Mouse (Mus musculus): Measurements from ENCODE around the gene Tyro3. TPM values are rescaled to one million over a fixed set of nuclear protein-coding genes. Genes with fewer than 3 reads are reported as not detected.

Tyro3 gene
- total RNA-seq, 2 experiments from 2014 or later = 13.3 to 15.6 TPM

DNA sequence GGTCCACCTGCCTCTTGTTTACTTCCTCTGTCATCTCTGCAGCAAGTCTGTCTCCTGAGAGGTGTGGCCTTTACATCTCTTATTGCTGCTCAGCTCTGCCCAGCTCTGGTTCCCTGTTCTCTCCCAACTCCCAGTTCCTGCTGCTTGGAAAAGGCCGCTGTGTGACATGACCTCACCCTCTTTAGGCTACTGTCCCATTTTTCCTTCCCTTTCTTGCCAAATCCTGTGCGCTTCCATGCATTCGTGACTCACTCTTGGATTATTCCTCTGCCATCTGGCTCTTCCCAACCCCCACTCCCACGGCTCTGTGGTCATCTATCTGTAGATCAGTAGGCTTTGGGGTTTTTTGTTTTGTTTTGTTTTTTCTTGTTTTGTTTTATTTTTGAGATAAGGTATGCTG is 49.4 kb downstream of the Tyro3 start:
- DNase-seq (ENCODE audit: low spot score in 2 of 2) = no peak

DNA sequence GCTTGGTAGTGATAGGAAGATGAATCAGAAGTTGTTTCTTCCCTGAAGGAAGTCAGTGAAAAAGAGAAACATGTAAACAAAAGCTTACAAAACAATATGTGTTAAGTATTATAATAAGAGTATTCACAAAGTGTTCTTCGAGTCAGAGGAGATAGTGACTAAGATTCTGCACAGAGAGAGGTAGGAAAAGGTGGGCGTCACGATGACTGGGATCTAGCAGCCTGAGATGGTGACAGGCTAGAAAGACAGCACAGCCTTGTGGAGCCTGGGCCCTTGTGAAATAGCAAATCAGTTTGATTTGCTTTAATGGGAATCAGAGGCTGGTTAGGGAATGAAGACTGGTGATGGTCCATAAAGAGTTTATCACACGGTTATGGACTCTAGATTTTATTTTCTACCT is 56.3 kb downstream of the Tyro3 start:
- no peak for DNase-seq (ENCODE audit: low spot score in 2 of 2)

DNA sequence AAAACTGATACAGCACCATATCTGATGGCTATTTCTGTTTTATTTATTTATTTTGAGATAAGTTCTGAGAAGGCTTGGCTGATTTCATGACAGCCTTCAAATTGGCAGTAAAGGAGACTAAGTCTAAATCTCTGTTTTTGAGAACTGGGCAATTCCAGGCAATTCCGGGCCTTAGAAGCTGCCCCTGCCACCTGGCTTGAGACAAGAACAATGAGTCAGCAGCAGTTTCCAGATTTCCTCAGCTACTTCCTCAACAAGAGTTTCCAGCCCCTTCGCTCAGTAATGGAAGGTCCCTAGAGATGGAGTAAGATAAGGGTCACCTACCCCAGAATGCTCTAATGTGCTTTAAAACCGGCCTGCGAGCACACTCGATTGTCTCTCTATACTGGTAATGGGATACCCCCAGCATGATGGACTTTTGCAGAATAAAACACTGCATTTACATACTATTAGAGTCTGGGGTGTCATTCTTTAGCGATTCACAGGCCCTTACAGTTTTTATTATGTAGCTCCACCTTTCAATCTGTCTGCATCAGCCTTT is 57.8 kb downstream of the Tyro3 start:
- no peak for DNase-seq (ENCODE audit: low spot score in 2 of 2)

DNA sequence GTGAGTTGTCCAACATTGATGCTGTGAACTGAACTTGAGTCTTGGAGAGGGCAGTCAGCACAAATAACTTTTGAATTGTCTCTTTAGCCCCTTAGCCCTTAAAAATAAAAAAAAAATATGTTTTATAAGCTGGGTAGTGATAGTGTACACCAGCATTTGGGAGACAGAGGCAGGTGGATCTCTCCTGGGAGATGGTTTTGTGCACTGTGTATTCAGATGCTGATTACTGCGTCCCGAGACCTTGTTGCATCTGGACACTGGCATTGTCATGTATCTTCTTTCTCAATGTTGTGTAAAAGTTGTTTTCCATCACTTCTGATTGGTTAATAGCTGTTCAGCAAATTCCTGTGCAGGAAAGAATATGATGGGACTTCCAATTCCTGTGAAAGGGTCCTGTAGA is 59.8 kb downstream of the Tyro3 start:
- DNase-seq (ENCODE audit: low spot score in 2 of 2) = no peak

DNA sequence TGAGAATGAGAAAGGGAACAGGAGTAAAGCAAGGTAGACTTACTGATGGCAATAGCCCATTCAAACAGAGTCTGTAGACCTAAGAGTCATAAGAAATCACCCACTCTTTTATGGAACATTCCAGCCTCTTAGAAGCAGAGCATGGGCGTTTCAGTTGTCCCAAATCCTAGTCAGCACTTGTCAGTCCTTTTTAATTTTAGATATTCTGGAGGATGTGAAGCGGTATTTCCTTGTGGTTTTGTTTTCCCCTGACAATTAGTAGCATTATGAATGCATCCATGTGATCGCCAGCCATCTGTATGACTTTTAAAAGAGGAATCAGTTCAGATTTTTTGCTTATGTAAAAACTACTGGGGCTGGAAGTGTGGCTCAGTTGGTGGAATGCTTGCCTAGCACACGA is 67.0 kb downstream of the Tyro3 start:
- DNase-seq (ENCODE audit: low spot score in 2 of 2) = no peak

Other genes starting within 250 kb of the Tyro3 start
- gene Nusap1, start 179.4 kb upstream of the Tyro3 start, total RNA-seq (2021) = 10 to 100 TPM; 20.1 to 21.8 TPM
- 10 to 100 TPM; 10.5 to 10.7 TPM for gene Oip5, start 179.3 kb upstream of the Tyro3 start, total RNA-seq (2021)
- 10 to 100 TPM; 39.1 to 42.6 TPM for gene Ndufaf1, start 134.9 kb upstream of the Tyro3 start, total RNA-seq (2021)
- gene Rtf1, start 122.7 kb upstream of the Tyro3 start, total RNA-seq (2021) = 10 to 100 TPM; 39.8 to 41.6 TPM
- 1 to 10 TPM; 3.9 to 4.3 TPM for gene Itpka, start 55.4 kb upstream of the Tyro3 start, total RNA-seq (2021)
- gene Ltk, start 37.3 kb upstream of the Tyro3 start, total RNA-seq (2021) = 1 to 10 TPM; 1.2 to 1.3 TPM
- gene Rpap1, start 10.2 kb upstream of the Tyro3 start, total RNA-seq (2021) = 10 to 100 TPM; 30.0 to 30.8 TPM
- gene Mga, start 99.5 kb downstream of the Tyro3 start, total RNA-seq (2021) = 10 to 100 TPM; 56.9 to 58.7 TPM
- 10 to 100 TPM; 25.3 to 27.2 TPM for gene Mapkbp1, start 175.0 kb downstream of the Tyro3 start, total RNA-seq (2021)
- 10 to 100 TPM; 15.0 to 16.8 TPM for gene Jmjd7, start 229.8 kb downstream of the Tyro3 start, total RNA-seq (2021)
- gene Gm28042, start 229.8 kb downstream of the Tyro3 start, total RNA-seq (2021) = 1 to 10 TPM; 1.5 to 4.2 TPM
- gene Pla2g4b, start 235.7 kb downstream of the Tyro3 start, total RNA-seq (2021) = 1 to 10 TPM; 3.6 to 3.7 TPM